Mouse (Mus musculus): ENCODE data around the gene Pdcl. TPM values are rescaled to one million over a fixed set of nuclear protein-coding genes. Genes with fewer than 3 reads are reported as not detected.

Pdcl gene
- 33.0 TPM for polyA plus RNA-seq (2017; shearing (Covaris generic))

DNA sequence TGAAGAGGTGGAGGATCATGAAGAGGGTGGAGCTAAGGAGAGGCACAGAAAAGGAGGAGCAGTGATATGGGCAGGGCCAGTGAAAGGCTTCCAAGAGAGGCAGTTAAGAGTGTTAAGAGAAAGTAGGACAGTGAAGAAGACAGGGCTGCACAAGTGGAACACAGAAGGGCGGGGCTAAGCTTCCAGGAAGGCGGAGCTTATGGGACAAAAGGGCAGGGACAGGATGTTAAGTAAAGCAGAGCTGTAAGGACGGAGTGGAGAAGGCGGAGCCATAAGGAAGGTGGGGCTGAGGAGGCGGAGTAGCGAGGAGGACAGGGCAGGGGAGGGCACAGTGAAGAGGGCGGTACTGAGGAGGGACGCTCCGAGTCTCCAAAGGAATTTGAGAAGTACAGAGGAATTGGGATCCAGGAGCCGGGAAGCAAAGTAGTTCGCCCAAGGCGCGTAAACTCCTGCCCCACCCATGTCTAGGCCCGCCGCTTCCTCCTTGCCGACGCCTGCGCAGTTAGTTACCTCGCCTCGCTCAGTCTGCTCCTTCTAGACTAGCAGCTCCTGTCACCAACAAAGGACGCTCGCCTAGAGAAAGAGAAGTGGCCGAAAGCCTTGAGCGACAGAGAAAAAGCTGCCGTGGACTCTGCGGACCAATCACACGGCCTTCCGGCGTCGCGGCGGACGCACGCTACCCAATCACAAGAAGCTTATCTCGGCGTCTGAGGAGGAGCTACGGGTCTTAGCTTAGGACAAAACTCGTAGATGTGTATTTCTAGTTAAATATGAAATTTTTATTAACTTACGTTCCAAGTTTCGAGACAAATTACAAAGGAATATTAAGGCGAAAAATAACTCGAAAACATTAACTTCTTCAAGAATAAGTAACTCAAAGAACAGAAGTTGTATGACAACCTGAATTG, at the start of gene Pdcl:
TSS of gene Pdcl (minus strand) at position 700 of the 908 bp plus-strand sequence.

DNA sequence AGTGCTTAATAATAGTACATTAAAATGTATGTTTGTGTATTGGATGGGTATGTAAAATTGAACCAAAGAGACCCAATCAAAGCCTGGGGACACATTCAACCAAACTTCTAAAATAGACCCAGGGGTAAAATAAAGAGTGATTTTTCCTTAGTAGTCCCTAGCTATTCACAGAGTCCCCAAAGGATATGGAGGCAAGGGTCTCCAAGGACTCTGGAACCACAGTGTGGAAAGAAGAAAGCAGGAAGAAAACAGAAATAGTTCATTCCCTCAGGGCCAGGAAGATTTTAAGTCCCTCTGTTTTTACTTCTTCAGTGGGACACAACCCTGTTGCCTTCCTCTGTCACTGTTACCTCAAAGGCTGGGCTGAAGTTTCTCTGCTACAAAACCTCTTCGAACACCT, 32.9 kb downstream of the Pdcl start, which contains the start of gene Olfr368:
TSS of gene Olfr368 (plus strand) at position 301 of the 400 bp plus-strand sequence.

Other genes with a start within 250 kb of the Pdcl start
- gene Olfr362, start 241.4 kb downstream of the Pdcl start, polyA plus RNA-seq (2017; shearing (Covaris generic)) = not detected
- not detected for gene Olfr364-ps1, start 220.0 kb downstream of the Pdcl start, polyA plus RNA-seq (2017; shearing (Covaris generic))
- not detected for gene Olfr365, start 171.1 kb downstream of the Pdcl start, polyA plus RNA-seq (2017; shearing (Covaris generic))
- gene Olfr366, start 147.8 kb downstream of the Pdcl start, polyA plus RNA-seq (2017; shearing (Covaris generic)) = not detected
- gene Olfr368, start 32.8 kb downstream of the Pdcl start, polyA plus RNA-seq (2017; shearing (Covaris generic)) = not detected
- gene Rc3h2, start 63.6 kb upstream of the Pdcl start, polyA plus RNA-seq (2017; shearing (Covaris generic)) = 45.5 TPM
- 2.6 TPM for gene Zbtb26, start 83.8 kb upstream of the Pdcl start, polyA plus RNA-seq (2017; shearing (Covaris generic))
- gene Zbtb6, start 83.8 kb upstream of the Pdcl start, polyA plus RNA-seq (2017; shearing (Covaris generic)) = 4.0 TPM
- gene Rabgap1, start 83.9 kb upstream of the Pdcl start, polyA plus RNA-seq (2017; shearing (Covaris generic)) = 49.4 TPM
- gene Gpr21, start 157.0 kb upstream of the Pdcl start, polyA plus RNA-seq (2017; shearing (Covaris generic)) = 0.61 TPM